Mouse (Mus musculus) forebrain, embryonic 10.5 days (tissue): ENCODE measurements around the gene Hoxc4. TPM values are rescaled to one million over a fixed set of nuclear protein-coding genes. Genes with fewer than 3 reads are reported as not detected.

Experiments used
- DNase-seq: peaks from one replicate; pipeline ENCODE4 v3.0.0-alpha.2; 2017; ENCODE audit warnings: low spot score; ENCODE audit errors: extremely low spot score
- H3K27ac ChIP-seq: fragments of 300-500 bp; sonication (generic); 2 replicates; pipeline ENCODE4 v1.5.1; 2016; ENCODE audit warnings: mild to moderate bottlenecking
- H3K27me3 ChIP-seq: fragments of 300-500 bp; sonication (generic); 2 replicates; pipeline ENCODE4 v1.6.1; 2016; ENCODE audit warnings: mild to moderate bottlenecking; ENCODE audit not compliant: poor library complexity, severe bottlenecking
- H3K36me3 ChIP-seq: fragments of 300-500 bp; sonication (generic); replicated peaks from 2 replicates; pipeline ENCODE4 v1.6.1; 2016; ENCODE audit warnings: mild to moderate bottlenecking, moderate library complexity
- H3K4me1 ChIP-seq: fragments of 300-500 bp; sonication (generic); 2 replicates; pipeline ENCODE4 v1.6.1; 2016
- H3K4me3 ChIP-seq: fragments of 300-500 bp; sonication (generic); 2 replicates; pipeline ENCODE4 v1.5.1; 2016; ENCODE audit warnings: mild to moderate bottlenecking, moderate library complexity
- H3K9me3 ChIP-seq: fragments of 300-500 bp; sonication (generic); 2 replicates; pipeline ENCODE4 v1.6.1; 2016; ENCODE audit warnings: mild to moderate bottlenecking, moderate library complexity
- WGBS: fragments of 180-500 bp; shearing (Covaris S2); methylation state at CpG from one replicate; pipeline ENCODE4 v1.1.7; 2016; 5-methylcytosine and 5-hydroxymethylcytosine counted together
- polyA plus RNA-seq: library from polyadenylated mRNA; unstranded; fragments of >200 nt; fragmentation: Nextera tagmentation; extraction: Ambion mirVana; gene quantifications from 2 replicates; pipeline ENCODE4 v1.2.1, GENCODE M21; 2016

Gene Hoxc4
- polyA plus RNA-seq, 1 experiment from 2014 or later: not detected

DNA sequence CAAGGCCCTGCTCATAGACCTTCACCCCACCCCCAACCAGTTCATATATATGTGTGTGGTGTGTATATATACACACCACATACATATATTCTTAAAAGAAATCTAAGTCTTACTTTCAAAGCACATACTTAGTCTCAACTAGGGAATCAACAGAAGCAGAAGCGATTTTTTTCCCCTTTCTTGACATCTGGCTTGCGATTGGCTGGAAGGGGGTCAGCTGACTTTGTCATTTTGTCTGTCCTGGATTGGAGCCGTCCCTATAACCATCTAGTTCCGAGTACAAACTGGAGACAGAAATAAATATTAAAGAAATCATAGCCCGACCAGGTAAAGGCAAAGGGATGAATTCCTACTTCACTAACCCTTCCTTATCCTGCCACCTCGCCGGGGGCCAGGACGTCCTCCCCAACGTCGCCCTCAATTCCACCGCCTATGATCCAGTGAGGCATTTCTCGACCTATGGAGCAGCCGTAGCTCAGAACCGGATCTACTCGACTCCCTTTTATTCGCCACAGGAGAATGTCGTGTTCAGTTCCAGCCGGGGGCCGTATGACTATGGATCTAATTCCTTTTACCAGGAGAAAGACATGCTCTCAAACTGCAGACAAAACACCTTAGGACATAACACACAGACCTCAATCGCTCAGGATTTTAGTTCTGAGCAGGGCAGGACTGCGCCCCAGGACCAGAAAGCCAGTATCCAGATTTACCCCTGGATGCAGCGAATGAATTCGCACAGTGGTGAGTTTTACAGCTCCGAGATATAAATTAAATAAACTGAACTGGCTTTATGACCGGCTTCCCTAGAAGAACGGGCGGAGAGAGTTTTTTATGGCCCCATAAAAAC is 9.2 kb upstream of the Hoxc4 start:
- H3K27ac ChIP-seq: no peak overlapping the region
- H3K36me3 ChIP-seq: no peaks in the 10 kb centered on the region
- H3K9me3 ChIP-seq: no peaks in the 10 kb centered on the region
- H3K4me1 ChIP-seq: peaks cover 5% of the 10 kb centered on the region
- no peak overlapping the region for H3K4me3 ChIP-seq
- DNase-seq: no peak
- peaks cover 100% of the 10 kb centered on the region for H3K27me3 ChIP-seq
- WGBS: 1% methylated on average over 27 of the region's 27 CpGs

DNA sequence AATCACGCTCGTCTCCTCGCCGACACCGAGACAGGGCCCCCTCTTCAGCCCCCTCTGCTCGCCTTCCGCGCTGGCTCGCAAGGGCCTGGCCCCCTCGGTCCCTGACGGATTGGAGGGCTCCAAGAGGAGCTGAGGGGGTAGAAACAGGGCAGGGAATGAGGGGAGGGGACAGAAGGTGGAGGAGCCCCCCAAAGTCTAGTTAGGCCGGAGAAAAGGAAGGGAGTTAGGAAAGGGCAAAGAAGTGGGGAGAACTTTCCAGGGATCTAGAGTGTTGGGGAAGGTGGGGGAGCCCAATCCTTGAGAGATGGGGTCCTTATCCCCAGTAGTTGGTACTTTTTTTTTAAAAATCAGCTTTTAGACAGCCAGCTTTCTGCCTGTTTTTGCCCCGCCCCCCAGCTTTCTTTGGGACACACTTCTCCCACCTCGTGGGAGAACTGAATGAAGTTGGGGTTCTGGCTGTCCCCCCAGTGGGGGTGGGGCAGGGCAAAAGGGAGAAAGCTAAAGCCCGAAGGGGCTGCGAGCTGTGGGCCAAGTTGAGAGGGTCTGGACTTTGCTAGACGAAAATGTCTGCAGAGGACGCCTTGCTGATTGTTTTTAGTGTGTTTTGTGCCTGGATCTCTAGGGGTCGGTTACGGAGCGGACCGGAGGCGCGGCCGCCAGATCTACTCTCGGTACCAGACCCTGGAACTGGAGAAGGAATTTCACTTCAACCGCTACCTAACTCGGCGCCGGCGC is 8.5 kb upstream of the Hoxc4 start:
- Histone ChIP-seq H3K27ac (no peak overlapping the region), H3K36me3 (no peaks in the 10 kb centered on the region), H3K4me3 (no peak overlapping the region), H3K4me1 (peaks cover 9% of the 10 kb centered on the region), H3K9me3 (no peaks in the 10 kb centered on the region), H3K27me3 (peaks cover 100% of the 10 kb centered on the region)
- DNase-seq: no peak
- under 1% methylated on average over 31 of the region's 31 CpGs for WGBS

DNA sequence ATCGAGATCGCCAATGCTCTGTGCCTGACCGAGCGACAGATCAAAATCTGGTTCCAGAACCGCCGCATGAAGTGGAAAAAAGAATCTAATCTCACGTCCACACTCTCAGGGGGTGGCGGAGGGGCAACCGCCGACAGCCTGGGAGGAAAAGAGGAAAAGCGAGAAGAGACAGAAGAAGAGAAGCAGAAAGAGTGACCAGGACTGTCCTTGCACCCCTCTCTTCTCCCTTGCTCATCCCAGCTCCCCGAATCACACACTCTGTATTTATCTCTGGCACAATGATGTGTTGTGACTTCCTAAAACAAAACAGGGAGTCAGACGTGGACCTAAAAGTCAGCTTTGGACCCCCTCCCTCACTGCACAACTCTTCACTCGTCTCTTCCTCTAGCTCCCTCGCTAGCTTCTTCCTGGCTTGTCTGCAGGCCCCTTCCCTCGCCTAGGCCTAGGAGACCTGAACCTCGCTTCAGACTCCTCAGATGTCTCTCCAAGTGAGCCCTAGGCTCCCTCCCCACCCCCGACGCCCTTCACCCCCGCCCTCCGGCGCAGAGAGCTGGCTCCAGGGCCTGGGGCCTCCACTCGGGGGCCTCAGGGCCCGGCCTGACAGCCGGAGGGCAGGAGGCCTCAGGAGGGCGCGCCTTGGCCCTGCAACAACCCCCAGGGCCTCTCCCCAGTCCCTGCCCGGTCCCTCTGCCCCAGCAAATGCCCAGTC is 7.7 kb upstream of the Hoxc4 start:
- DNase-seq: no peak
- WGBS: under 1% methylated on average over 28 of the region's 28 CpGs
- no peaks in the 10 kb centered on the region for H3K9me3 ChIP-seq
- peaks cover 9% of the 10 kb centered on the region for H3K4me1 ChIP-seq
- H3K36me3 ChIP-seq: no peaks in the 10 kb centered on the region
- no peak overlapping the region for H3K27ac ChIP-seq
- peaks cover 100% of the 10 kb centered on the region for H3K27me3 ChIP-seq
- H3K4me3 ChIP-seq: no peak overlapping the region

DNA sequence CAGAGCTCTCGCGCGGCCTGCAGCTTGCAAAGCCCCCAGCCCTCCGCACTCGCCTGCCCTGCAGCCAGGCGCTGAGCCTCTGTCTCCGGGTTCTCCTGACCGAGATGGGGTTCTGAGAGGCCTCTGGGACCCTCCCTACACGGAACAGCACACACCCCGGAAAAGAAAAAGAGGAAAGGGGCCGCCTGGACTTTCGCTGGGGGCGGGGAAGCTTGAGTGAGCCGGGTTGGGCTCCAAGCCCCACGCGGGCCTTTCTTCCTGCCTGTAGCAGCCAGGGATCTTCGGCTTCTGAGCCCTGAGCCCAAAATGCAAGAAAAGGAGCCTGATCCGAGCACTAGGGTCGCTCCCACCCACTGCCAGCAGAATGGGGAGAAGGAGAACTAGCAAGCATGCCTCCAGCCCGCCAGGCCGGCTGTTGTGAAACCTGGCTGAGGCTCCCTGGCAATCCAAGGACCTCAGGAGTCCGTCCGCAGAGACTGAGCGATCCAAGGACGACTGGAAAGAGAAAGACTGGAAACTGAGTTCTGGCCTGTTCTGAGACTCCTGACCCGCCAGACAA is 6.7 kb upstream of the Hoxc4 start:
- Histone ChIP-seq H3K4me3 (no peak overlapping the region), H3K27ac (no peak overlapping the region), H3K36me3 (no peaks in the 10 kb centered on the region), H3K4me1 (peaks cover 9% of the 10 kb centered on the region), H3K27me3 (peaks cover 100% of the 10 kb centered on the region), H3K9me3 (no peaks in the 10 kb centered on the region)
- no peak for DNase-seq
- 2% methylated on average over 26 of the region's 26 CpGs for WGBS

DNA sequence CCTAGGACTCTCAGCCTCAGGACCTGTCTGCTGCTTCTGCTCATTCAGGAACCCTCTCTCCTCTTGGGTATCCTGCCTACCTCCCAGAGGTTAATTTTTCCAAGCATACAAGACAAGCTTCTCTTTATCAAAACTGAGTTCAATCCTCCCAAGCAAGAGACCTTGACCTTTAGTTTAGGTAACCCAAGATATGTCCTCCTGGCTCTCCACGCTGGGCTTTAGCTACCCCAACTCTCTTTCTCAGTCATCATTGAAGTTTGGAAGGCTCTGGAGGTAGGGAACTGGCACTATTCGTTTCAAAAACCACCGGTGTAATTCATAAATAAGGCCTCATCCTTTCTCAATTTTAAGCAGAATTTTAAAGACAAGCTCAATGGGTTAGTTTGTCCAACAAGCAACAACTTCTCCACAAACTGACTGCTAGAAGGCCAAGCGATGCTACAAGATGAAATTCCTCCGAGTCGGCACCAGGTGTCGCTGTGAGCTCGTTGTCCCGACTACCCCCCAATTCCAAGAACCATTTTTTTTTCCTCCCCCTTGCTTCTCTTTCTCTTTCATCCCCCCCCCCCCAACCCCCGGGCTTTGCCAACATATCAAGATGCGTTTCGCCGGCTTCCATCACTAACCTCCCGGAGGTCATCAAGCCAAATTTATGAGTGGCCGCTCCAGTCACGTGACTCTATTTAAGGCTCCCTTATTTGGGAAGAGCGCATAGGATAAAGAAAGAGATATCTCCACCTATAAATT is 5.3 kb upstream of the Hoxc4 start:
- no peaks in the 10 kb centered on the region for H3K36me3 ChIP-seq
- H3K9me3 ChIP-seq: no peaks in the 10 kb centered on the region
- peaks cover 9% of the 10 kb centered on the region for H3K4me1 ChIP-seq
- 4% methylated on average over 17 of the region's 17 CpGs for WGBS
- H3K4me3 ChIP-seq: no peak overlapping the region; the same call in 1 of the 2 replicates
- peaks cover 100% of the 10 kb centered on the region for H3K27me3 ChIP-seq
- no peak overlapping the region for H3K27ac ChIP-seq
- DNase-seq: no peak

DNA sequence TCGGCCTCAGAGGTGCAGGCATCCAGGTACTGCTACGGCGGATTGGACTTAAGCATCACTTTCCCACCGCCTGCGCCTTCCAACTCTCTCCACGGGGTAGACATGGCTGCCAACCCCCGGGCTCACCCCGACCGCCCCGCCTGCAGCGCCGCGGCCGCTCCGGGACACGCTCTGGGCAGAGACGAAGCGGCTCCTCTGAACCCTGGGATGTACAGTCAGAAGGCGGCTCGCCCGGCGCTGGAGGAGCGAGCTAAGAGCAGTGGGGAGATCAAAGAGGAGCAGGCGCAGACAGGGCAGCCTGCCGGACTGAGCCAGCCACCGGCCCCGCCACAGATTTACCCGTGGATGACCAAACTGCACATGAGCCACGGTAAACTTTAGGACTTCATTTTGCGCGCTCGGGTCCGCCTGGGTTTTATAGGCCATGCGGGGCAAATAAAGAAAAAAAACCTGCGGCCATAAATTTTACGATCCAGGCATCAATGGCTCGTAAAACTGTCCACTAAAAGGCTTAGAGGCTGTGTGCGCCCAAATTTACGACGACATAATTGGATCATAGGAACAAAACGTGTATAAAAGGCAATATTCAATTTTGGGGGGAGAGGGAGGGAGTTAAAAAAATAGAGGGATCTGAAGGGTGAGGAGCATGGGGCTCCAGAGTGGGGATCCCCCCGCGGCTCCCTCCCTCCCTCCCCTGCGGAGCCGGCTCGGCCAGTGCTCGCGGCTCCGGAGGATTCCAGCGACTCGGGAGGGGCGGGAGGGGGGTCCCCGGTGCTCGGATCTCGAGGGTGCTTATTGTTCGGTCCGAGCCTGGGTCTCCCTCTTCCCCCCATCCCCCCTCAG is 4.3 kb upstream of the Hoxc4 start:
- H3K4me1 ChIP-seq: peaks cover 9% of the 10 kb centered on the region
- no peak overlapping the region for H3K27ac ChIP-seq
- H3K27me3 ChIP-seq: peaks cover 100% of the 10 kb centered on the region
- under 1% methylated on average over 47 of the region's 57 CpGs for WGBS
- no peaks in the 10 kb centered on the region for H3K9me3 ChIP-seq
- no peak overlapping the region for H3K4me3 ChIP-seq
- no peaks in the 10 kb centered on the region for H3K36me3 ChIP-seq
- DNase-seq: no peak

DNA sequence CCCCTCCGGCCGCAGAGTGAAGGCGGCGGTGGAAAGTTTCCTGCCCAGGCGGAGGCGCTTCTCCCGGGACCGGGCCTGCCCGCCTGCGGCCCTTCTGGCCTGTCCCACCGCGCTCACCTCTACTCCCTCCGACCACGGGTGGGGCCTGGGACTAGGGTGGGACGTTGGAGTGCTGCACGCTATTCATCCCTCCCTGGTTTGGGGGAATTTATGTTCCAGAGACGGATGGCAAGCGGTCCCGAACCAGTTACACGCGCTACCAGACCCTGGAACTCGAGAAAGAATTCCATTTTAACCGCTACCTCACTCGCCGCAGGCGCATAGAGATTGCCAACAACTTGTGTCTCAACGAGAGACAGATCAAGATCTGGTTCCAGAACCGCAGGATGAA is 3.7 kb upstream of the Hoxc4 start:
- Histone ChIP-seq H3K9me3 (no peaks in the 10 kb centered on the region), H3K27me3 (peaks cover 100% of the 10 kb centered on the region), H3K27ac (no peak overlapping the region), H3K36me3 (no peaks in the 10 kb centered on the region), H3K4me1 (peaks cover 9% of the 10 kb centered on the region), H3K4me3 (no peak overlapping the region)
- DNase-seq: no peak
- WGBS: 1% methylated on average over 28 of the region's 28 CpGs

DNA sequence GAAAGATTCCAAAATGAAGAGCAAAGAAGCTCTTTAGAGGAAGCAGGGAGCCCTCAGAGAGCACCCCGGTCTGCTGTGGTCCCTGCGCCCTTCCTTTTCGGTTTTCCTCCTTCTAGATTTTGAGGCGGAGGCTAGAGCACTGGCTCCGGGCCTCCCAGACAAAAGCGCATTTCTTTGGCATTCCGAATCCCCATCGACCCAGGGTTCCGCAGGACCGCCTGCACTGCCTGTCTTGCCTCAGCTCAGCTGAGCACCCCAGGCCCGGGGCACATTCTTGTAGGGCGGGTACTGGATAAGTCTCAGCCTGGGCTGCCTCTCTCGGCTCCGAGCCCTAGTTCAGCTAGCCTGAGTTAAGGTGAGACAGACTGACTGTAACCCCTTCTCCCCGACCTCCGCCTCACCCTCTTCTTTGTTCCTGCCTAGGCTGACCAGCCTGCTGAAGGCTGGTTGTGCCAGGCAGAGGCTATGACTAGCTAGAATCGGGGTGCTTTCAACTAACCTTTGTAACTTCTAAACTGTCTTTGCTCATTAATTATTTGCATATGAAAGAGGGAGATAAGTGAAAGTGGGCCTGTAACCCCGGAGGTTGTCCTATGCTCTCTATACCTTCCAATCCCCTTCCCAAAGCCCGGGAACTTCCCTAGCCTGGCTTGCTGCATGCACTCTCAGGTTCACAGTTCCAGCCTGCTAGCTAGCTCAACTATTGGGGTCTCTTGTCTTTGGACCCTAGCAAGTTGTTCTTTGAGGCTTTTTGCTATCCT is 3.1 kb upstream of the Hoxc4 start:
- Histone ChIP-seq H3K4me1 (peaks cover 9% of the 10 kb centered on the region), H3K36me3 (no peaks in the 10 kb centered on the region), H3K4me3 (no peak overlapping the region), H3K9me3 (no peaks in the 10 kb centered on the region), H3K27ac (no peak overlapping the region), H3K27me3 (peaks cover 100% of the 10 kb centered on the region)
- no peak for DNase-seq
- under 1% methylated on average over 19 of the region's 19 CpGs for WGBS

DNA sequence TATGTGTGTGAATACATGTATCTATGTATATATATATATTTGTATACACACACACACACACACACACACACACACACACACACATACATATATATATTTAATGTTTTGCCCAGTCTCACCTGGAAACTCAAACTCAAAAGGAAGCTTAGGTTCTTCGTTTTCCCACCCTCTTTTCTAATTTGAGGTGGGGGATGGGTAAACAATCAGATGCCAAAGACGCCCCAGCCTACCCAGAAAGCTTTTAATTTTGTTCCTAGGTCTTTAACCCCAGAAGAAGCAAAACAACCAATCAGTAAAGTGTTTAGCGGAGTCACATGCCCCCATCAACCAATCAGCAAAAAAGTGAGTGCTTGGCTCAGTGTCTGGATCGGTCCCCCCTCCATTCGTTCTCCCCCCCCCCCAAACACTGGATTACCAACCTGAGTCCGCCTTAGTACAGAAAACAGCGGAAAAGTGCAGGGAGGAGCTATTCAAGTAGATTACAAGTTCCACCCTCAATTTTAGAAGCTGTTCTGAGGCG is 2.2 kb downstream of the Hoxc4 start:
- DNase-seq: no peak
- no peaks in the 10 kb centered on the region for H3K36me3 ChIP-seq

DNA sequence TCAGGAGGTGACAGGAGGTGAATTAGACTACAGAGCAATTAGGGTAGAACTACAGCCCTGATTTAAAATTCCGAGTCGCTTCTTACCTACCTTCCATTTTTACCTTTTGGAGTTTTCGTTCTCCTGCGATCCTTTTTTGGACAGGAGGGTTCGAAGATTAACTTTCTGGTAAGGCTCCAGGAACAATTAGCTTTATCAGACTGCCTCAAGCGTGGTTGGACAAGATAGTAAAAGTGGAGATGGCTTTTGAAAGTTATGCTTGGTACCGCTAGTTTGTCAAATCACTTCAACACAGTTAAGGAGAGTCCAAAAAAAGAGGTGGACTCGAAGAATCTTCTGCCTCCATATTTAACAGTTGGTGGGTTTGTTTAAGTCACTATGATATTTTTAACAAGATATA is 2.8 kb downstream of the Hoxc4 start:
- Histone ChIP-seq H3K4me1 (no peaks in the 10 kb centered on the region), H3K4me3 (no peak overlapping the region), H3K27ac (no peak overlapping the region), H3K9me3 (no peaks in the 10 kb centered on the region), H3K36me3 (no peaks in the 10 kb centered on the region), H3K27me3 (peaks cover 100% of the 10 kb centered on the region)
- 7% methylated on average over 8 of the region's 8 CpGs for WGBS
- no peak for DNase-seq

More for the DNA sequence above, 2.2 kb downstream of the Hoxc4 start:
- no peaks in the 10 kb centered on the region for H3K9me3 ChIP-seq
- WGBS: under 1% methylated on average over 8 of the region's 8 CpGs
- no peaks in the 10 kb centered on the region for H3K4me1 ChIP-seq
- peaks cover 100% of the 10 kb centered on the region for H3K27me3 ChIP-seq
- H3K4me3 ChIP-seq: no peak overlapping the region
- H3K27ac ChIP-seq: no peak overlapping the region

DNA sequence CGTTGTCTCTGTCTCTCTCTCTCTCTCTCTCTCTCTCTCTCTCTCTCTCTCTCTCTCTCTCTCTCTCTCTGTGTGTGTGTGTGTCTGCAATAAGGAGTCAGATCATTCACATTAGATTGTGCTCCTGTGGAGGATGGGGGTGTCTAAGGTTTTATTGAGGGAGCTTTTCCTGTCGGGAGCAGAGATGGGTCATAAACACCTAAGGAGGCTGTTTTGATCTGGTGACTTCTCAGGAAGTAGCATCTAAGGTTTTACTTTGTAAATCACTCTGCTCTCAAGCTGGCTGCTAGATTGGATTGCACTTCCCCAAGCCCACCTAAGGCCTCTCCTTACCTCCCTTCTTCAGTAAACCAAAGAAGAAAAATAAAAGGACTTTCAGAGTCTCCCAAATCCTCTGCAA is 5.4 kb downstream of the Hoxc4 start:
- Histone ChIP-seq H3K4me3 (no peak overlapping the region), H3K27me3 (peaks cover 100% of the 10 kb centered on the region), H3K36me3 (no peaks in the 10 kb centered on the region), H3K4me1 (no peaks in the 10 kb centered on the region), H3K9me3 (no peaks in the 10 kb centered on the region), H3K27ac (no peak overlapping the region)
- DNase-seq: no peak
- 2% methylated on average over 2 of the region's 2 CpGs for WGBS
